Mouse (Mus musculus) adrenal gland, adult 2 months (tissue): Measurements from ENCODE around the gene Crkl. TPM values are rescaled to one million over a fixed set of nuclear protein-coding genes. Genes with fewer than 3 reads are reported as not detected.
A peak's percentile ranks its signal among the peaks of the same experiment; 100 is the strongest.
"Not testable (repeated sequence)": the region's sequence is repeated elsewhere in the genome, so short reads cannot be mapped to it uniquely, and the experiment has no call there.

Experiments used
- DNase-seq: peaks from one replicate; pipeline ENCODE4 v3.0.0; 2021
- polyA plus RNA-seq: library from polyadenylated mRNA; depleted of rRNA; stranded (reverse); fragments of >200 nt; gene quantifications from 2 replicates; pipeline ENCODE4 v1.2.3, GENCODE M21; 2012
- total RNA-seq, 2 experiments: library from RNA; stranded (reverse); gene quantifications; 2 replicates each; pipeline ENCODE4 v1.2.3; 2021

Crkl gene
- total and polyA plus RNA-seq, 3 experiments = 30.3 to 83.4 (median 49.1) TPM

DNA sequence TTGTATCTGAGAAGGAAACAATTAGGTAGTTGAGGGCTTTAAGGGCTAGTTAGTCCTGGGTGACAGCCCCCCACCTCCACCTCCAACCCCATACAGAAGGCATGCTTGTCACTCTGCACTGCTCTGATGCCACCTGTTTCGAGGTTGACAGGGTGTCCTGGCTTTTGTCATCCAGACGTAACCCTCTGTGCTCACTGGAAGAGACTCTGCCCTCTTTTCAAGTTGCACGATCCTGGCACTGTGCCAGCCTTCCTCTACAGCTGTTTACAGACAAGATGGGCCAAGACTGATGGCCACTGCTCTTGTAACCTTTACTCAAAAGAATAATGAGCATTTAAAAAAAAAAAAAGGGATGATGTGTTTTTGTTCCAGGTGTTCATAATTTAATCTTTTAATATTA is 34.7 kb downstream of the Crkl start:
- DNase-seq = peak; percentile 39

DNA sequence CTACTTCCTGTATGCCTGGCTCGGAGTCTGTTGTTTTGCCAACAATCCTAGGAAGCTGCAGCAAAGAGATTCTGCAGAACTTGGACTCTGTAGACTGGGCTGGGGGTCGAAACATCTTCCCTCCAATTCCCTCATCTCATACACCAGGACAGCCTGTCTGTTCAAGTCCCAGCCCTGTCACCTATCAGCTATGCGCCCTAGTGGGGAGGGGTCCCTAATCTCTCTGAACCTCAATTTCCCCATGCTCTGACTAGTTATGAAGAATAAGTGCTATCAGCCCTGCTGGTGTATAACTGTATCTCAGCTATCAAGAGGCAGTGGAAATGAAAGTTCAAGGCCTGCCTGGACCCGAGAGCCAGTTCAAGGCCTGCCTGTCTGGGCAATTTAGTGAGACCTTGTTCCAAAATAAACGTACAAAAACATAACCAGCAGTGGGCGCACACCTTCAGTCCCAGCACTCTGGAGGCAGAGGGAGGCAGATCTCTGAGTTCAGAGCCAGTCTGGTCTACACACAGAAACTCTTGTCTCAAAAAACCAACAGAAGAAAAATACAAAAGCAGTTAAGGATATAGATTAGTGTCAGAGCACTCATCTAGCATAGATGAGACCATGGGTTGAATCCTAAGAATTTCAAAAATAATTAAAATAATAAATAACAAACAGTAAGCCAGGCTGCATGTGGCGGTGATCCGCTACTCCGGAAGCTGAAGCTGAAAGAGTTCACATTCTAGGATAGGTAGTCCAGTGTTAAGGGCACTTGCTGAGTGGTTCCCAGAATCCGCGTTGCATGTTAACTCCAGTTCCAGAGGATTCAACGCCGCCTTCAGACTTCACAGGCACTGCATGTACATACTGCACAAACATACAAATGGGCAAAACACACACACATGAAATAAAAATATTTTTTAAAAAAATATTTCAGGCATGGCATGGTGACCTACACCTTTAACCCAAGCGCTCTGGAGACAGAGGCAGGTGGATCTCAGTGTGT is 37.0 kb downstream of the Crkl start:
- peak; percentile 76 for DNase-seq

DNA sequence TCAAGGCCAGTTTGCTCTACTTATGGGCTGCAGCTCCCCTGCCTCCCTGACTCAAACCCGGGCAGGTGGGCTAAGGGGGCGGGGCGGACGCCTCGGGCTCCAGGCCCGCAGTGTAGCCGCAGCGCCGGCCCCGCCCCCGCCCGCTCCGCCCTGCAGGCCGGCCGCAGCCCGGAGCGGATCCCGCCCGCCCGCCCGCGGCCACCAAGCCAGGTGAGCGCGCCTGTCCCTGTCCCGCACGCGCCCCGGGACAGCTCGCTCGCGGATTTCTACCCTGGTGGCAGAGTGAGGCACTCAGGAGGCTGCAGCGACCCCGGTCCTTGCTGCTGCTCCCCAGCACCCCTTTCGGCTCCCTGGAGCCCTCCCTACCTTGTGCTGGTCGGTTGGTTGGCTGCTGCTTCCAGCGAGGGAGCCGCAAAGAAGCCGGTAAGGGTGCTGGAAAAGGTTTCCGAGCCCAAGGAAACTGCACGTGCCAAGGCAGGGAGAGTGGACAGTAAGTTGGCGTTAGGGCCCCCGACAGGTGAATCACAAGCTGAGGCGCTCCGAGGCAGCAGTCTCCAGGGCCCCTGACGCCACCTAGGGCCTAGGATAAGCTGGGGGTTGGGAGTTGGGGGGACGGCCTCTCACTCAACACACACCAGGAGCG is 37.8 kb downstream of the Crkl start, which contains the start of gene Aifm3:
Aifm3 (plus strand) TSS at position 143 of the 643 bp plus-strand sequence.
- DNase-seq = peak; percentile 72

DNA sequence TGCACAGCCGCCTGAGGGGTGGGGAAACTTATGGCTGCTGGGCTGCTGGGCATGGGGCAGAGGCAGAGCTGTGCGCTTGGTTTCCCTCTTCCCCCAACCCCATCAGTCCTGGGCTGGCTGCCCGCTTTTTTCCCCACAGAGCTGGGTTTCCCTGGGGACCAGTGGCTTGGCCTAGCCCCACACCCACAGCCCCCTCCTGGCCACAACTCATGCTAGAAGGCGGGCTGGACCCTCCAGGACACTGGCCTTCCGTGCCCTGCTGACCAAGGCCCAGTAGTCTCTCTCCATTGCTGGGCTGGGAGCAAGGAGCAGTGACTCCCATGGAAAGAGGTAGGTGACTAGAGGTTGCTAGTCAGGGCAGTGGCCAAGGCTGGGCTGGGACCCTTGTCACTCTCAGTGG is 39.4 kb downstream of the Crkl start:
- no peak for DNase-seq

DNA sequence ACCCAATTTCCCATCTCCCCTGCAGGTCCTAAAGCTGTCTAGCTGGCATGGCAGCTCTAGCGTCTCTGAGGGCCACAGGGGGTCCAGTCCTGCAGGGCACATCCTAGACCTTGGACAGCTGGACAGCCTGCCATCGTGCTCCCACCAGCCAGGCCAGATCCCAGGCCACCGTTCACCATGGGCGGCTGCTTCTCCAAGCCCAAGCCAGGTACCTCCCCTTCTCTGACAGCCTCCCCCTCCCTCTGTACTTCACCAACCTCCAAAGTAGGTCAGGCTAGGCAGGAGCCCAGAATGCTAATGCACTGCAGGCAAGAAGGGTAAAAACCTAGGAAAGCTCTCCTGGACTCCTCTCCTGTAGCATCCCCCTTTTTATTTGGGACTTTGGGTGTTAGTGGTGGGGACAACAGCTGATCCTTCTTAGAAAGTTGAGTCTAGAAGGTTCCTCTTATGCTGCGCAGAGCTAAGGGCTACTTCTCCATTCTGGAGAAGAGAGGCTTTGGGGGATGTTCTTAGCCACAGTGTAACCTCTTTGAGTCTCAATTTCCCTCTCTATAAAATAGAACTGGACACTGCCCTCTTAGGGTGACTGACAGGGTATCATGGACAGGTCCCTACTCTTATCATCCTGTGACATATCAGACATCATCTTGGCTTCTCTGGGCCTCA is 40.2 kb downstream of the Crkl start:
- no peak for DNase-seq

DNA sequence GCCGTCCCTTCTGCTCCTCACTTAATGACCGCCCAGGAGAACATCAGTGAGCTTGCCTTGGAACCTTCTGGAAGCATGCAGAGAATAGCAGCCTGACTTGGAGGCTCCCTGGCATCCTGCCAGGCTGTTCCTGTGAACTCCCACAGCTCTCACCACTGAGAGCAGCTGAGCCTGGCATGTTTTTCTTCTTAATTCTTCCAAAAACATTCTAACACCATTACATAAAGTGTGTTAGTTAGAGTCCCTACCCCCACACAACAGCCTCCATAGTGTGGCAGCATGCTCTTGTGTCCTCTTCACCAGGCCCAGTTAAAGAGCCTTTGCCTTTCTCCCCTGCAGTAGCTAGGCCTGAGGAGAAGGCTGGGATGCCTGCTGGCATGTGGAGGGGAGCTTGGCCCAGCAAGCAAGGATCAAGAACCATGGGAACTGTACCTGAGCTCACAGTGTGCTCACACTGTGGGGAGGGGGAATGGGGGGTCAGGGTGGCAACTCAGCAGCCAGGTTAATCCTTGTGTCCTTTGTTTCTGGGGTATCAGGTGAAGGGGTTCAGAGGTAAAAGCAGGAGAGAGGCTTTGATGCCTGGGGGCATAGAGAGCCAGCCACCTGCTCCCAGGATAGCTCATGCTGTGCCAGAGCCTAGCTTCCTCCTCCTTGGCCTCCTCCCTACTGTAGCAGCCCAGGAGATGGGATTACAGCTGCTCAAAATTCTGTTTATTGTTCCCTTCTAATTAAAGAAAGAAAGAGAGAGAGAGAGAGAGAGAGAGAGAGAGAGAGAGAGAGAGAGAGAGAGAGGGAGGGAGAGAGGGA is 44.9 kb downstream of the Crkl start:
- DNase-seq = peak; percentile 41

DNA sequence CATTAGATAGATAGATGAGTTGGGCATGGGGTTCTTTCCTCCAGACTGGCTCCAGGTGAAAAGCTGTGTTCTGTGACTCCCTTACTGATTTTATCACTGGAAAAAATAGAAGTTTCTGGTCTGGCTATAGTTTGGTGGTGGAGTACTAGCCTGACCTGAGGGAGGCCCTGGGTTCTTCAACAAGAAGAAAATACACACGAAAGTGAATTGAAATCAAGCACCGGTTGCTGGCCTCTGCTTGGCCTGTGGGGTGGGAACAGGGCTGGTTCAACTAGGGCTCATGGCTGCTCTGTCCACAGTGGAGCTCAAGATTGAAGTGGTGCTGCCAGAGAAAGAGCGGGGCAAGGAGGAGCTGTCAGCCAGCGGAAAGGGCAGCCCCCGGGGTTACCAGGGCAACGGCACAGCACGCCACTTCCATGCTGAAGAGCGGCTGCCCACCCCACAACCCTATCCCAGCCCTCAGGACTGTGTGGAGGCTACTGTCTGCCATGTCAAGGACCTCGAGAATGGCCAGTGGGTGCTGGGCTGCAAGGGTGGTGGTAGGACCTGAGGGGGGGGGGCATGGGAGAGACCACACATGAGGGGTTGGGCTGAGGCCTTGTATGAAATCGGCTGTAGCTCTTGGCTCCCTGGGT is 47.6 kb downstream of the Crkl start:
- no peak for DNase-seq

DNA sequence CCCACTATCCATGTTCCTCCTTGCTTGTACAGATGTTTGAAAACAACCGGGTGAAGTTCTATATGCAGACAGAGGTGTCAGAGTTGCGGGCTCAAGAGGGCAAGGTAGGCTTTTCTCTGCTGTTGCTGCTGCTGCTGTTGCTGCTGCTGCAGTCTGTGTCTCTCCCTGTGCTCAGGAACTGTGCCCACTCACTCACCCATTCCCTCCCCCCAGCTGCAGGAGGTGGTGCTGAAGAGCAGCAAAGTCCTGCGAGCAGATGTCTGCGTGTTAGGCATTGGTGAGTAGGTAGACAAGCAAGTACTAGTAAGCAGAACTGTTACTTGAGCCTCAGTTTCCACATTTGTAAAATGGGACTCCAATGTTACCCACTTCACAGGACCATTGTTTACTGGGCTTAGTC is 50.9 kb downstream of the Crkl start:
- no peak for DNase-seq

DNA sequence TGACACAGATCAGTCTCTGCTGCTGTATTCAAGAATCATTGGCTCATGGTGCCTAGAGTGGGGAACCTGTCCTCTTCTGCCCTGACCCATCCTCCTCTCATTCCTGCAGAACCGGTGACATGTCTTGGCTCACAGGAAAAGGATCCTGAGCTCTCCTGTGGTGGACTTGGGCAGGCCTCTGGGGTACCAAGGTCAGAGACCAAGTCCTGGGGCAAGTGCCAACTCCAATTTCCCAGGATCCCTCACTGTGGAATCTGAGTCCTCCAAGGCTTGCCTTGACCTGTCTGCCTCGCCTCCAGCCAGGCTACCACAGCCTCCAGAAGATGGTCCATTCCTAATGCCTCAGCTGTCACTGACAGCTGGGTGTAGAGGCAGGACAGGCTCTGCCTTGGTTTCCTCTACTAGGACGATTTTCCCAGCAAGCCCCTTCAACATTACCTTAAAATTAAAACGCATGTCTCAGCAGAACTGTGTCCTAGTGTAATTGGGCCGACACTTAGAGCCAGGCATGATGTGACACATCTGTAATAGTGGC is 55.3 kb downstream of the Crkl start:
- DNase-seq = peak; percentile 20

DNA sequence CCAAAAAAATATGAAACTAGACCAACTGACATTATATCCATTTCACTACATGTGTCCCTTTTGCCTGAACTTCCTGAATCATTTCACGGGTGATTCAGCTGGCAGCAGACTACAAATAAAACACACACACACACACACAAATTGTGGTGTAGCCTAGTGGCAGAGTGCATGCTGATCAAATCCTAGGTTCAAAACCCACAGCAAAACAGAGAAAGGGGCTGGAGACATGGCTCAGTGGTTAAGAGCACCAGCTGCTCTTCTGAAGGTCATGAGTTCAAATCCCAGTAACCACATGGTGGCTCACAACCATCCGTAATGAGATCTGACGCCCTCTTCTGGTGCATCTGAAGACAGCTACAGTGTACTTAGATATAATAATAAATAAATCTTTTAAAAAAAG is 56.2 kb downstream of the Crkl start:
- not testable (repeated sequence) for DNase-seq

DNA sequence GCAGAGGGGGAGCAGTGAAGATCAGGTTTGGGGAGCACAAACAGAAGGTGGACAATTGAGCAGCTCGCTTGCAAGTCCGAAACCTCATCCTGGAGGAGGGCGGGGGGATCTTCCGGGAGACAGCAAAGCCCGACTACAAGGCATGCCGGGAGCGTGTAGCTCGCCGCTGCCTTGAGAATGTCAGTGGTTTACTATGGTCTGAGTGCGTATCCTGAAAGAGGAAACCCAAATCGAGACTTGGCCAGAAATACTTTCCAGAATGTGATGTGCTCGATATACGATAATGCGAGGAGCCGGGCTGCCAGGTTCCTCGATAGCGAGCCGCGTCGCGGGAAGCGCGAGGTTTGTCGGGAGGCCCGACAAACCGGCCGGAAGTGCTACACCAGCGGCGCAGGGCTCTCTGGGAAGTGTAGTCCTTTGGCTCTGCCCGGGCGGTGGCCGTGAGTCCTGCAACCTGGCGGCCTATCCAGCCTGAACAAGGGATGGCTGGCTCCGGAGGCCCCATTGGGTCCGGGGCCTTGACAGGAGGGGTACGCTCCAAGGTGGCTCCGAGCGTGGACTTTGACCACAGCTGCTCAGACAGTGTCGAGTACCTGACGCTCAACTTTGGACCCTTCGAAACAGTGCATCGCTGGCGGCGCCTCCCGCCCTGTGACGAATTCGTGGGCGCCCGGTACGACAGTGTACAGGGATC is 56.9 kb downstream of the Crkl start, which contains the start of gene Lztr1:
Lztr1 (plus strand) TSS at position 143 of the 694 bp plus-strand sequence.
- peak; percentile 94 for DNase-seq

DNA sequence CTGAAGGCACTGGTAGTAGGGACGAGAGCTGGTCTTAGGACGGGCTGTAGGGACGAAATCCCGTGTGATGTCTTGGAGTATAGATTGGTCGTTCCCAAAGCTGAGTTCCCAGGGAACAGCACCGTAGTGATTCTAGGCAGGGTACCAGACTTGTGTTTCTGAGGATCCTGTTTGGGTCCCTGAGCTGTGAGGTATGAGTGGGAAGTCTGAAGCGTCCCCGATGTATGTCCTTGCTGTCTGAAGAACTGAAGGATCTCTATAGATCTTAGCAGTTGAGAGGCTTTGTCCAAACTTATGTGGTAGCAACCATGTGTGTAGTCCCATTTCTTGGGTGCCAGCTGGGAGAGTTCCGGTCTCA is 57.4 kb downstream of the Crkl start:
- DNase-seq = no peak

DNA sequence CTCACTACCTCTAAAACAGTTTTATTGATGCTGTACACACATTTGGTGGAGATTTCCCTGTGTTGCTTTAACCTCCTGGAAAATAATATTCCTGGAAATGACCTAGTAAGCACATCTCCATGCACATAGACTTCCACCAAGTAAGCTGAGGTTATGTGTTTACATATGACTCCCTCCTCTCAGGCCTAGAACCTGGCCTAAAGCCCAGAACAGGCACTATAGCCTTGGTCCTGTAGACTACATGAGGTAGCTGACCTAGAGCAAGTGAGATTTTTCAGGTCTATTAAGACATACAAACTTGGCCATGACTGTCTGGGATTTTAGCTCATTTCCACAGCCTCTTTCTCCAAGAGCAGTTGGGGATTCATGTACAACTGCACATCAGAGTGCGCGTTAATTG is 58.4 kb downstream of the Crkl start:
- no peak for DNase-seq

DNA sequence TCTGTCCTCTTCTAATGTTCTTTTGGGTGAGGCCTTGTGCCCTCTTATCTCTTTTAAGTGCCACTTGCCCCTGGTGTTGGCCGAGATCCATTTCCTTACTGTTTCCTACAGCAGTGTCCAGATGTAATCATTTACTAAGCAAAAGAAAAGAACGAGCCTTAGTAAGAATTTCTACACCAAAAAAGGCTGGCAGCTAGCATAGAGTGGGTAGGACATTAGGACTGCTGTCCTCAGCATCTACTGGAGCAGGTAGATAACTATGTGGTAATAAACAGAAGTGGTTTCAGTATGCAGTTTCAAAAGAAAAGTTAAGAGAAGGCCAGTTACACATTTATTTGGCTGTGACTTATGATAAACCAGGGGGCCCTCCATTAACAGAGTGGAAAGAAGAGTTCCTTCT is 58.9 kb downstream of the Crkl start:
- no peak for DNase-seq

DNA sequence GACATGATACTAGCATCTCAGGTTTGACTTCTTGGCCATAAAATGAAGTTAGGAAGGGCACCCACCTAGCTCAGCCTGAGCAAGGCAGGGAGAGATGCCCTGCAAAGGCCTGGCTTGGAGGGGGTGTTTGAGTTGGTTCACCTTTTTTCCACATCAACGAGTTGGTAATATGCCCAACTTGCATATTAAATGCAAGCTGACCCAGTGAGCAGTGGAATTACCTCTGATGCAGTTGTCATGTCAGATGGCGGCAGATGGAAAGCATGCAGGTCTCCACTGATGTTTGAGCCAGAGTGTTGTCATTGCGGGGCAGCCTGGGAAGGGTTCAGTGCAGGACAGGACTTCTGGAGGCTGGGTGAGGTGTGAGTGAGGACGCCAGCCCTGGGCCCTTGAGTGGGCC is 59.6 kb downstream of the Crkl start:
- DNase-seq = no peak

DNA sequence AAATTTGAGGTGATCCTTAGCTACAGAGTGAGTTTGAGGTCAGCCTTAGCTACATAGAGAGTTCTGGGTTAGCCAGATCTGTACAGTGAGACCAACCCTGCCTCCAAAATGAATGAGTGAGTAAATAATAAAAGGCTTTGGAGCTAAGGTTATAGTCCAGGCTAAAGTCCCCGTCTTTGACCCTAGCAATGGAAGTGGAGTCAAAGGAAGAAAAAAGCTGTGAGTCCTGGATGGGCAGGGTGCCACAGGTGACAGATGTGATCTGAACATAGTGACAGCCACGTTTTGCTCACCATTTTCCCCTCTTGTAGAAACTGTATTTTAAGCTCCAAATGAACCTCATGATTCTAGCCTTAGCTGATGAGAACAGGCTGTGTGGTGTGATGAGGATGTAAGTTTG is 67.1 kb downstream of the Crkl start:
- no peak for DNase-seq

DNA sequence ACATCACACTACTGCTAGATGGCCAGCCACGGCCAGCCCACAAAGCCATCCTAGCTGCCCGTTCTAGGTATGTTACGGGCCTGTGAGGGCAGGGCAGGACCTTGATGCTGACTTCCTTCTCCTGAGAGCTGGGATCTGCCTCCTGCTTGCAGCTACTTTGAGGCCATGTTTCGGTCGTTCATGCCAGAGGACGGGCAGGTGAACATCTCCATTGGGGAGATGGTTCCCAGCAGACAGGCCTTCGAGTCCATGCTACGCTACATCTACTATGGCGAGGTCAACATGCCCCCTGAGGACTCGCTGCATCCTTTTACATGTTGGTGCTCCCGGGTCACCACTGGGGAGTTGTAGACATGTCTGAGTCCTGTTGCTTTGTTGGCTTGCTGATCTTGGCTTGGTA is 72.4 kb downstream of the Crkl start:
- DNase-seq = no peak

DNA sequence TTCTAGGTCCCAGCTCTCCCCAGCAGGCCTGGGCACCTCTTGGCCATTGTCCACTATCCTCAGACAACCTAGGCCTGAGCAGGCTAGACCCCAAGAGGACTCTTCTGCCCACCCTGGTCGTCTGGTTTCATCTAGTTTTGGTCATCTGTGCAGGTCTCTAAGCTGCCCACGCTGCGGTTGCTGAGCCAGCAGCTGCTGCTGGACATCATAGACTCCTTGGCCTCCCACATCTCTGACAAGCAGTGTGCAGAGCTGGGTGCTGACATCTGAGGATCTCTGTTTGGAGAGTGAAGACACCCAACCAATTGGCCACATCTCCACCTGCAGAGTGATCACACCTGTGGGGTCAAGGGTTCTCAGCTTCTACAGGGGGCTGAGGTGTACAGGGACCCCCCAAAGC is 73.7 kb downstream of the Crkl start:
- no peak for DNase-seq

DNA sequence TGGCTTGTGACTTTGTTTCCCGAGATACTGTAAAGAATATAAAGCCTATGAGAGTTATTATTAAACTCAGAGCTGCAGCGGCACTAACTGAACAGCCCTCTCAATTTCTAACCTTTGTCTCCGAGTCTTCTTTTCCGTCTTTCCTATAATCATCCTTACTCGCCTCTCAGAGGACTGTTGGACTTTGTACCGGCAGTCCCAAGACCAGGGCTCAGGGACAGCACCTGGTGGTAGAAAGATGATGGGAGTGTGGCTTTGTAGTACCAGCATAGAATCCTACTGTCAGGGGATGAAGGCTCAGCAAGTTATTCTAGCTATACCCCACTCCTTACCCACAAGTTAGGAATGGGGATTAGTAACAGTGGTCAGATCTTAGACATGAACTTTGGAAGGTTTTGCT is 74.4 kb downstream of the Crkl start:
- DNase-seq = no peak

DNA sequence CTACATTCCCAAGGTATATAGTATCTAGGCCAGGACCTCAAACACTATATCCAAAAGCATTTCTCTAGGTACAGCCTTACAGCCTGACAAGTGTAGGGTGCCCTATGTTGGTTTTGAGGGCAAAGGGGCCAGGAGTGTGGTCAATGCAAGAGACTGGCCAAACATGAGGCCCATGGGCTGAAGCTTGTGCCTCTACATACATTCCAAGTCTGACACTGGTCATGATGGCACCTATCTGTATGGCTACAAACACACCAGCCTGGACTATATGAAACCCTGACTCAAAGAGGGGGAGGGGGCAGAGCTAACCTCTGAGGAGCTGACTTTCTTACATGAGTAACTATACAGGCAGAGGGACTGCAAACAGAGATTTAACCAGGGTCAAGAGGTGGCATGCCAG is 75.8 kb downstream of the Crkl start:
- no peak for DNase-seq

DNA sequence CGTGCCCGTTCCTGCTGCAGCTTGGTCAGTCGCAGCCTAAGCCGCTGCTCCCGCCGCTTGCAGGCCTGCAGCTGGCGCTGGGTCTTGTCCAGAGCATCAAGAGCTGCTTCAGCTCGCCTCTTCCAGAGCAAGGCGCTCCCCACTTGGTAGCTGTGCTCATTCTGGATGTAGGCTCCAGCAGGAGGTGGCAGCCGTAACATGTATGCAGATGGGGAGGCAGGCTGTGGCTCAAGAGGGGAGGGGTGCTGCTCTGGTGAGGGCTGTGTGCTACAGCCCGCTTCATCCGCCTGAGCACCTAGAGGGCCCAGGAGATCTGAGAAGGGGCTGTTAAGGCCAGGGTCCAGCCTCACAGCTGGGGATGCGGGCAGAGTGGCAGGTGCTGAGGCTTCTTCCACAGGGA is 76.5 kb downstream of the Crkl start:
- DNase-seq = no peak
